Mouse (Mus musculus): ENCODE measurements around the gene Ppp2r5a. TPM values are rescaled to one million over a fixed set of nuclear protein-coding genes. Genes with fewer than 3 reads are reported as not detected.

Gene Ppp2r5a
- polyA plus RNA-seq, 1 experiment: 73.2 TPM

- H3K36me3 ChIP-seq (ENCODE audit: control insufficient read depth, insufficient read depth, low read length): no peaks in the 10 kb centered on the region
- H3K4me3 ChIP-seq (ENCODE audit: insufficient read depth, low read depth, low read length): no peak overlapping the region
- no peak overlapping the region for H3K27ac ChIP-seq (ENCODE audit: insufficient read depth, low read depth, low read length)
- WGBS: 54% methylated on average over 10 of the region's 10 CpGs
- TF ChIP-seq CTCF (conservative IDR thresholded peaks at IDR 0.05; ENCODE audit: insufficient read depth, insufficient read length, low read depth, low read length) (no peak), POLR2A (IDR thresholded peaks at IDR 0.05; ENCODE audit: low read depth, low read length) (no peak)
- H3K27me3 ChIP-seq (replicated peaks; ENCODE audit: control insufficient read depth, insufficient read depth, low read length): no peaks in the 10 kb centered on the region
- no peaks in the 10 kb centered on the region for H3K4me1 ChIP-seq (ENCODE audit: control insufficient read depth, insufficient read depth, low read length)
- DNase-seq: peak; percentile 48
Measured at GRCm38 (mm10) chr1:191410294-191411036, 7.4 kb upstream of the Ppp2r5a start.

DNA sequence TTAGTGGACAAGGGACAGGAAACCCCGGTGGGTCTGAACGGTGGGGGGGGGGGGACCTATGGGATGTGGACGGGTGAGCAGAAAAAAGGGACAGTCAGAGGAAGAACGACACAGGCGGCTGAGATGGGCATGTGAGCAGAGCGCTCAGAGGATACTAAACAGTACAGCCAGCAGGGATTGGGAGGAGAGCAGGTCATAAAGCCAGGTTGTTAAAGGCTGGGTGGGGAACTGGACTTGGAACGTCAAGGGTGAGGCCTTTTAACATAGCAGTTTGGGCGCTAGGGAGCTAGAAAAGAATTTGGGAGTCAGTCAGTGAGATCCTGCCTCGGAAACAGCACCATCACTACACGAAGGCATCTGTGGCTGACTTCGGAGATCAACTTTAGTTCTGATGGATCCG lies 4.2 kb upstream of the Ppp2r5a start:
- TF ChIP-seq POLR2A (IDR thresholded peaks at IDR 0.05; ENCODE audit: low read depth, low read length): no peak
- TF ChIP-seq CTCF (conservative IDR thresholded peaks at IDR 0.05; ENCODE audit: insufficient read depth, insufficient read length, low read depth, low read length): no peak
- DNase-seq: no peak
- H3K4me3 ChIP-seq (ENCODE audit: insufficient read depth, low read depth, low read length): no peak overlapping the region
- 60% methylated on average over 12 of the region's 12 CpGs for WGBS
- no peaks in the 10 kb centered on the region for H3K27me3 ChIP-seq (replicated peaks; ENCODE audit: control insufficient read depth, insufficient read depth, low read length)
- no peaks in the 10 kb centered on the region for H3K4me1 ChIP-seq (ENCODE audit: control insufficient read depth, insufficient read depth, low read length)
- H3K36me3 ChIP-seq (ENCODE audit: control insufficient read depth, insufficient read depth, low read length): no peaks in the 10 kb centered on the region
- H3K27ac ChIP-seq (ENCODE audit: insufficient read depth, low read depth, low read length): no peak overlapping the region

GRCm38 (mm10) chr1:191406516-191406915 lies 3.4 kb upstream of the Ppp2r5a start:
- H3K4me1 ChIP-seq (ENCODE audit: control insufficient read depth, insufficient read depth, low read length): no peaks in the 10 kb centered on the region
- no peak overlapping the region for H3K27ac ChIP-seq (ENCODE audit: insufficient read depth, low read depth, low read length)
- H3K4me3 ChIP-seq (ENCODE audit: insufficient read depth, low read depth, low read length): no peak overlapping the region
- no peak for DNase-seq
- H3K27me3 ChIP-seq (replicated peaks; ENCODE audit: control insufficient read depth, insufficient read depth, low read length): no peaks in the 10 kb centered on the region
- TF ChIP-seq POLR2A (IDR thresholded peaks at IDR 0.05; ENCODE audit: low read depth, low read length) (no peak), CTCF (conservative IDR thresholded peaks at IDR 0.05; ENCODE audit: insufficient read depth, insufficient read length, low read depth, low read length) (no peak)
- H3K36me3 ChIP-seq (ENCODE audit: control insufficient read depth, insufficient read depth, low read length): no peaks in the 10 kb centered on the region
- WGBS: 97% methylated on average over 8 of the region's 8 CpGs

DNA sequence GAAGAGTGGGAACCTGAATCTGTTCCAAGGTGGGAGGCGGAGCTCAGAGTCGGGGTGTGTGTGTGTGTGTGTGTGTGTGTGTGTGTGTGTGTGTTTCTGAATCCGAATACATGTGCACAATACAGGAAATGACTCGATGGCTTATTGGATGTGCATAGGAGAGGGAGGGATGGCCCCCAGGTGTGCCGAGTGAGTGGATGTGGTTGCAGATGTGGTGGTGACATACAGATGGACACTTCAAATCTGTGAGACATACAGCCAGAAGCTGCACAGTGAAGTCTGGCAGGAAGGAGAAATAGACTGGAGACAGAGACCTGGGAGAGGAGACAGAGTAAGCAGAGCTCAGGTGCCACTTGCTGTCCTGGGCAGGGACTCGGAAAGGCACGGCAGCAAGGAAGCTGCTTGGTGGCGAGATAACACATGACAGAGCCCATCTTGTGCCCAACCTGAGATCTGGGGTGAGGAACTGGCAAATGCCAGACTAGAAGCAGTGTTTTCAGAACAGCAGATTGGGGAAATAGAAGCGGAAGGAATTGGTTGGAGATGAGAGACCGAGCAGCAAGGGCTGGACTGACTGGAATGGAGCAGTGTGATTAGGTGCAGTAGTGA lies 1.8 kb upstream of the Ppp2r5a start:
- Histone ChIP-seq H3K4me1 (ENCODE audit: control insufficient read depth, insufficient read depth, low read length) (no peaks in the 10 kb centered on the region), H3K4me3 (ENCODE audit: insufficient read depth, low read depth, low read length) (no peak overlapping the region), H3K36me3 (ENCODE audit: control insufficient read depth, insufficient read depth, low read length) (no peaks in the 10 kb centered on the region), H3K27ac (ENCODE audit: insufficient read depth, low read depth, low read length) (no peak overlapping the region), H3K27me3 (replicated peaks; ENCODE audit: control insufficient read depth, insufficient read depth, low read length) (no peaks in the 10 kb centered on the region)
- no peak for TF ChIP-seq CTCF (conservative IDR thresholded peaks at IDR 0.05; ENCODE audit: insufficient read depth, insufficient read length, low read depth, low read length)
- no peak for TF ChIP-seq POLR2A (IDR thresholded peaks at IDR 0.05; ENCODE audit: low read depth, low read length)
- DNase-seq: no peak
- WGBS: 82% methylated on average over 10 of the region's 10 CpGs

GRCm38 (mm10) chr1:191404301-191404700 lies 1.2 kb upstream of the Ppp2r5a start:
- Histone ChIP-seq H3K27ac (ENCODE audit: insufficient read depth, low read depth, low read length) (no peak overlapping the region), H3K4me3 (ENCODE audit: insufficient read depth, low read depth, low read length) (no peak overlapping the region), H3K27me3 (replicated peaks; ENCODE audit: control insufficient read depth, insufficient read depth, low read length) (no peaks in the 10 kb centered on the region), H3K4me1 (ENCODE audit: control insufficient read depth, insufficient read depth, low read length) (no peaks in the 10 kb centered on the region), H3K36me3 (ENCODE audit: control insufficient read depth, insufficient read depth, low read length) (no peaks in the 10 kb centered on the region)
- WGBS: 50% methylated on average over 1 of the region's 1 CpGs
- no peak for DNase-seq
- TF ChIP-seq CTCF (conservative IDR thresholded peaks at IDR 0.05; ENCODE audit: insufficient read depth, insufficient read length, low read depth, low read length) (no peak), POLR2A (IDR thresholded peaks at IDR 0.05; ENCODE audit: low read depth, low read length) (no peak)

- no peak for DNase-seq
- Histone ChIP-seq H3K36me3 (ENCODE audit: control insufficient read depth, insufficient read depth, low read length) (no peaks in the 10 kb centered on the region), H3K27me3 (replicated peaks; ENCODE audit: control insufficient read depth, insufficient read depth, low read length) (no peaks in the 10 kb centered on the region), H3K4me1 (ENCODE audit: control insufficient read depth, insufficient read depth, low read length) (no peaks in the 10 kb centered on the region), H3K27ac (ENCODE audit: insufficient read depth, low read depth, low read length) (no peak overlapping the region), H3K4me3 (ENCODE audit: insufficient read depth, low read depth, low read length) (no peak overlapping the region)
- TF ChIP-seq POLR2A (IDR thresholded peaks at IDR 0.05; ENCODE audit: low read depth, low read length): no peak
- TF ChIP-seq CTCF (conservative IDR thresholded peaks at IDR 0.05; ENCODE audit: insufficient read depth, insufficient read length, low read depth, low read length): no peak
- 58% methylated on average over 7 of the region's 7 CpGs for WGBS
Measured at GRCm38 (mm10) chr1:191402506-191402905, 566 bp downstream of the Ppp2r5a start.

Measured in kidney, adult 2 months (tissue).